Mouse (Mus musculus) midbrain, embryonic 11.5 days (tissue): ENCODE data around the gene Utp18. TPM values are rescaled to one million over a fixed set of nuclear protein-coding genes. Genes with fewer than 3 reads are reported as not detected.

ENCODE experiments used
- ATAC-seq: fragments of 200-750 bp; cut with Nextera tagmentation; 2 replicates; pipeline ENCODE4 v1.8.0; 2017; ENCODE audit warnings: moderate TSS enrichment, moderate library complexity; ENCODE audit not compliant: low FRiP score
- DNase-seq: peaks from one replicate; pipeline ENCODE4 v3.0.0; 2015; ENCODE audit warnings: low spot score; ENCODE audit errors: missing footprints
- H3K27ac ChIP-seq: fragments of 300-500 bp; sonication (generic); 2 replicates; pipeline ENCODE4 v1.5.1; 2014; ENCODE audit warnings: low read depth, low read length
- H3K27me3 ChIP-seq: fragments of 300-500 bp; sonication (generic); 2 replicates; pipeline ENCODE4 v1.6.1; 2014; ENCODE audit warnings: mild to moderate bottlenecking, low read length, moderate library complexity, mixed read lengths; ENCODE audit not compliant: control insufficient read depth, insufficient read depth
- H3K36me3 ChIP-seq: fragments of 300-500 bp; sonication (generic); 2 replicates; pipeline ENCODE4 v1.6.1; 2014; ENCODE audit warnings: mild to moderate bottlenecking, low read length, moderate library complexity, mixed read lengths; ENCODE audit not compliant: control insufficient read depth, insufficient read depth
- H3K4me1 ChIP-seq: fragments of 300-500 bp; sonication (generic); 2 replicates; pipeline ENCODE4 v1.6.1; 2014; ENCODE audit warnings: low read length; ENCODE audit not compliant: control insufficient read depth, insufficient read depth
- H3K4me2 ChIP-seq: fragments of 300-500 bp; sonication (generic); 2 replicates; pipeline ENCODE4 v1.6.1; 2014; ENCODE audit warnings: mild to moderate bottlenecking, moderate library complexity
- H3K4me3 ChIP-seq: fragments of 300-500 bp; sonication (generic); 2 replicates; pipeline ENCODE4 v1.5.1; 2014; ENCODE audit warnings: low read depth, low read length
- H3K9ac ChIP-seq: fragments of 300-500 bp; sonication (generic); 2 replicates; pipeline ENCODE4 v1.6.1; 2014; ENCODE audit warnings: low read length
- H3K9me3 ChIP-seq: fragments of 300-500 bp; sonication (generic); 2 replicates; pipeline ENCODE4 v1.6.1; 2016; ENCODE audit warnings: low read length; ENCODE audit not compliant: control insufficient read depth
- WGBS: fragments of 180-500 bp; shearing (Covaris S2); extraction: QIAGEN DNeasy Blood & Tissue Kit; methylation state at CpG from one replicate; pipeline ENCODE4 v1.1.7; 2014; 5-methylcytosine and 5-hydroxymethylcytosine counted together
- polyA plus RNA-seq: library from polyadenylated mRNA; unstranded; fragments of >200 nt; fragmentation: Nextera tagmentation; extraction: Ambion mirVana; gene quantifications from 2 replicates; pipeline ENCODE4 v1.2.1, GENCODE M21; 2014

Utp18 gene
- polyA plus RNA-seq, 1 experiment from 2014 or later: 45.1 TPM

DNA sequence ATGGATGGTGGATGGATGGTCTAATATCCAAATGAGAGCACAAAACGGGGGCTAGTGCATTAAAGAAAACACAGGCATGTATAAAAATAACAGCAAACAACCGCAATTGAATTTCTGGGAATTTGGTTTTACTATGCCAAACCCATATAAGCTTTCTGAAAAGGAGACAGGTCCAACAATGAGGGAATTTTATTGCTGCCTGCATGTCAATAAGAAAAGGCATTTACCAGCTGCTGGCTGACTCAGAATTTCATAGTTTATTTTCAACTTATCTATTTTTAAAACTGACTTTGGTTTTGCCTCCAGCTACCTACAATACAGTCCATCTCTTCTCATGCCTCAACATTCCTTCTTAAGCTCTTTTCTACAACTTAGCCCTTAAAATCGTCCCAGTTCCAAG is 33.0 kb downstream of the Utp18 start:
- no peak overlapping the region for H3K9ac ChIP-seq
- H3K9me3 ChIP-seq: no peaks in the 10 kb centered on the region
- 82% methylated on average over 3 of the region's 3 CpGs for WGBS
- H3K4me2 ChIP-seq: no peak overlapping the region
- H3K27ac ChIP-seq: no peak overlapping the region
- ATAC-seq (no peak), DNase-seq (no peak)
- no peaks in the 10 kb centered on the region for H3K27me3 ChIP-seq
- H3K4me3 ChIP-seq: no peak overlapping the region
- H3K36me3 ChIP-seq: no peaks in the 10 kb centered on the region
- no peaks in the 10 kb centered on the region; the same call in 1 of the 2 replicates for H3K4me1 ChIP-seq

DNA sequence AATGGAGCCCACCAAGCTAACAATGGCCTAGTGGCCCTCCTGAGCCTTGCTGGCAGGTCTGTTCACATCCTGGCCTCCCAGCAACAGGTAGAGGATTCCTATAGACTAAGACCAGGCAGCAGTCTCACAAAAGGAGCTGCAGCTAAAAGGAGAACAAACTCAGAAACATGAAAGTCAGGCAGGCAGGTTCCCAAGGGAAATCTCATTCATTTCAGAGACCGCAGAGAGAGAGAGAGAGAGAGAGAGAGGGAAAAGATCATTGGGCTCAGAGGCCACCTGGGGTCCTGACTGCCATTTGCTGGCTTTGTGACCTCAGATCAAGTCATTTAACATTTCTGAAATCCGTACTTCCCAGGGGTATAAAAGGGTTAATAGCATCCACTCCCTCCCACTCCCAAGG is 38.2 kb downstream of the Utp18 start:
- Histone ChIP-seq H3K4me3 (no peak overlapping the region), H3K27ac (no peak overlapping the region), H3K9me3 (no peaks in the 10 kb centered on the region), H3K4me2 (no peak overlapping the region), H3K36me3 (no peaks in the 10 kb centered on the region), H3K9ac (no peak overlapping the region), H3K4me1 (no peaks in the 10 kb centered on the region; the same call in 1 of the 2 replicates), H3K27me3 (no peaks in the 10 kb centered on the region)
- 9% methylated on average over 2 of the region's 2 CpGs for WGBS
- DNase-seq: no peak
- no peak for ATAC-seq

DNA sequence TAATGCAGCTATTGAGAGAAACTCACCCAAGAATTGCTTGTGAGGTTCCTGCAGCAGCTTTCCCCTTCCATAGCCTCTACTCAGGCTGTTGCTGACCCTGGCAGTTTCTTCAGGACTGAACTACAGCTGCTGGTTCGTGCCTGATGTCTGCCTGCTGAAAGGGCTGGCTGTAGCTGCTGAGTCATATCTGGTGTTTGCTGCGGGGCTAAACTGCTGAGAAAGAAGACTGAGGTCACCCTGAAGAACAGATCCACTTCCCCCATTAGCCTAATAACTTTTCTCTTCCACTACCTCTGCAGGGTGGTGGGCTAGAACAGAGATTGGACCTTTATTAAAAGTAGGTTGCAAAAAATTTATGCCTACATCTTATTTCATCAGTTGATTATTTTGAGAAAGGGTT is 49.8 kb downstream of the Utp18 start:
- Histone ChIP-seq H3K9ac (no peak overlapping the region), H3K4me1 (no peaks in the 10 kb centered on the region), H3K4me2 (no peak overlapping the region), H3K9me3 (no peaks in the 10 kb centered on the region), H3K36me3 (no peaks in the 10 kb centered on the region), H3K4me3 (no peak overlapping the region), H3K27me3 (no peaks in the 10 kb centered on the region), H3K27ac (no peak overlapping the region)
- no peak for DNase-seq
- WGBS: 74% methylated on average over 2 of the region's 2 CpGs
- ATAC-seq: no peak

DNA sequence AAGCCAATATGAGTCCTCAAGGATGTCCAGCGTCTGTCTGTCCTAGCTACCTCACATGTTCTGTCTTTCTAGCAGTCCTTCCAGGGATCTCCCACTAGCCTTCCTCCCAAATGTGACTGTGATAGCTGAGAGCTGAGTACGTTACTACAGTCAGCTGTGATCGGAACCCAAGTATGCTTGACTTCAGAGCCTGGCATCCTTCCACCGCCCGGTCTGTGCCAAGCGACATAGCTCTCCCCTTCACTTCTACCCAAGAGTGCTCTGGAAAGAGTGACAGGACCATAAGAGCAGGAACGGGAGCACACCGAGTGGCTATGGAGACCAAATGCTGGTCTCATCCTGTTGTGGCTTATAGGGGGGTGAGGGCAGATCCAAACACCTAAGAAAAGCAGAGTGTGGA is 55.6 kb downstream of the Utp18 start:
- no peak for ATAC-seq

DNA sequence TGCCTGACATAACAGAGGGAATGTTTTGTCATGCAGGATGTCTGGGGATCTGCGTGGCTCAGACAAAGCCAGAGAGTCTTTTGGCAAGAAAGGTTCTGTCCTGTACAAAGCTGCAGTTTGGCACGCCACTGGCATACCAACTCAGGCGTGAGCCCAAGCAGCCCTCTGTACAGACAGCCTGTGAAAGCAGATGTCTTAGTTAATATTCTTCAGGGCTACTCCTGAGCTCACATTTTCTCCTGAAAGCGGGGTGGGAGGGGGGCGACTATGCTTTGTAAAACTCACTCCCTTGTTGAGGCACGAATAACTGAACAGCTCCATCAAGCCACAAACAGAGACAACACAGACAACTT is 56.3 kb downstream of the Utp18 start:
- H3K4me1 ChIP-seq: no peaks in the 10 kb centered on the region
- H3K4me3 ChIP-seq: no peak overlapping the region
- H3K27me3 ChIP-seq: no peaks in the 10 kb centered on the region
- no peak for DNase-seq
- no peaks in the 10 kb centered on the region for H3K36me3 ChIP-seq
- no peaks in the 10 kb centered on the region for H3K9me3 ChIP-seq
- peak; percentile 75 for ATAC-seq
- H3K4me2 ChIP-seq: no peak overlapping the region
- H3K27ac ChIP-seq: no peak overlapping the region
- WGBS: 73% methylated on average over 6 of the region's 6 CpGs
- no peak overlapping the region for H3K9ac ChIP-seq

More for the DNA sequence above, 55.6 kb downstream of the Utp18 start:
- Histone ChIP-seq H3K27me3 (no peaks in the 10 kb centered on the region), H3K27ac (no peak overlapping the region), H3K4me2 (no peak overlapping the region), H3K9ac (no peak overlapping the region), H3K36me3 (no peaks in the 10 kb centered on the region), H3K4me1 (no peaks in the 10 kb centered on the region), H3K4me3 (no peak overlapping the region), H3K9me3 (no peaks in the 10 kb centered on the region)
- no peak for DNase-seq
- 97% methylated on average over 8 of the region's 8 CpGs for WGBS

DNA sequence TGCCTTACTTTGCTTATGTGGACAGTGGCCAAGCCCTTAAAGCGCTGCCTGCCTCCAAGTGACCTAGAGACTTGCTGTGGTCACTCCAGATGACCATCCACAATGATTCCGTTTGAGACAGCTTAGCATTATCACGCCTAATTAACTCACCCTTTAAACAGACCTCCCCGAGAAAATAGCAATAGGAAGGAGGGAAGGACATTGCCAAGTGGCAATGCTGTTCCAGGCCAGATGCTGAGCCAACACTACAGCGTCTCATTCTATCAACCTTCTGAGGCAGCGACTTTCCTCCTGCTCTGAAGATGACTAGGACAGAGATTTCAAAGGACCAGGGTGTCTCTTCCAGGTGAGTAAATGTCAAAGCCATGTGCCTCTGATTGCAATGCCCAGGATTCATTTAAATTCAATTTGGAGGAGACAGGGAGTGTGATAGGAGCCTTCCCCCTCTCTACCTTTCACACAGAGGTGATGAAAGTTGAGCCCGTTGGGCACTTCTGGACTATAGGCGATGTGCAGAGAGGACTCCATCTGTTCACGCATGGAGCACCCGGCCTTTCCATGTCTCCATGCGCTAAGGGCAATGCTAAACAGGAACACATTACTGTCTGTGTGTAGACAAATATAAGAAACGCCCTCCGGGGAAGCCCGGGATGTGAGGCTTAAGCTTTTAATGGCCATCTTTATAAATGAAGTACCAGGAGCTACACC is 56.8 kb downstream of the Utp18 start:
- no peak overlapping the region for H3K27ac ChIP-seq
- H3K27me3 ChIP-seq: no peaks in the 10 kb centered on the region
- no peaks in the 10 kb centered on the region for H3K4me1 ChIP-seq
- H3K4me2 ChIP-seq: no peak overlapping the region
- H3K4me3 ChIP-seq: no peak overlapping the region
- WGBS: 75% methylated on average over 14 of the region's 14 CpGs
- H3K9ac ChIP-seq: no peak overlapping the region
- DNase-seq (no peak), ATAC-seq (peak; percentile 54; the same call in 1 of the 2 replicates)
- no peaks in the 10 kb centered on the region for H3K9me3 ChIP-seq
- H3K36me3 ChIP-seq: no peaks in the 10 kb centered on the region

DNA sequence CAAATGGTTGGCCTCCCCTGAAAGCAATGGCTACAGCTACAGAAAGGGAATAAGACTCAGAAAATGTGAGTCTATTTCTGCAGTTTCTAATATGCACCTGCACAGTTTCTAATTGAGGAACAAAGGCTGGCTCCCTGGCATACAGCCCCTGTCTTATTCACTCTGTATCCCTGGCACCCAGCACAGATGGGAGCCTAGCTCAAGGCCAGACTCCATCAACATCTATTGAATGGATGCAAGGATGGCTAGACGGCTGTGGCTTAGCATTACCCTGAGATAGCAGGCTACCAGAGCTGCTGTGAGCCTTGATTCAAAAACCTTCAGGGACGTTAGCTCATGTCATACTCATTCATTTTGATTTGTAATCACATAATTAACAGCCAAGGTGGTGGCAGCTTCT is 63.3 kb downstream of the Utp18 start:
- Histone ChIP-seq H3K27me3 (no peaks in the 10 kb centered on the region), H3K36me3 (no peaks in the 10 kb centered on the region), H3K9me3 (no peaks in the 10 kb centered on the region), H3K9ac (no peak overlapping the region), H3K4me1 (no peaks in the 10 kb centered on the region), H3K27ac (no peak overlapping the region), H3K4me3 (no peak overlapping the region), H3K4me2 (no peak overlapping the region)
- ATAC-seq: no peak
- DNase-seq: no peak
- 72% methylated on average over 2 of the region's 2 CpGs for WGBS

DNA sequence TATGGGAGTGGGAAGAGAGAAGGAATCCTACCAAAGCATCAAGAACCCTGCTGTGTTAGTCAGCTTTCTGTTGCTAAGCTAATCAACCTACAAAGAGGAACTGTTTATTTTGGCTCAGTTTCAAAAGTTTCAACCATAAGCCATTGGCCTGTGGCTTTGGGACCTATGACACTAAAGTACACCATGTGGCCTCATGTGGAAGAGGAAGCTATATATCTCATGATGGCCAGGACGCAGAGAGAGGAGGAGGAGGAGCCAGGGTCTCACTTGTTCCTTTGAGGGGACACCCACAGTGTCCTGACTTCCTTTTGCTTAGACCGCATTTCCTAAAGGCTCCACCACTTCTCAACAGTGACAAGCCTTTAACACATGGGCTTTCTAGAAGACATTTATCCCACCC is 64.0 kb downstream of the Utp18 start:
- no peaks in the 10 kb centered on the region for H3K4me1 ChIP-seq
- H3K4me3 ChIP-seq: no peak overlapping the region
- DNase-seq: no peak
- H3K9me3 ChIP-seq: no peaks in the 10 kb centered on the region
- no peak overlapping the region for H3K9ac ChIP-seq
- no peak overlapping the region for H3K4me2 ChIP-seq
- ATAC-seq: no peak
- 69% methylated on average over 2 of the region's 2 CpGs for WGBS
- no peak overlapping the region for H3K27ac ChIP-seq
- H3K36me3 ChIP-seq: no peaks in the 10 kb centered on the region
- H3K27me3 ChIP-seq: no peaks in the 10 kb centered on the region

DNA sequence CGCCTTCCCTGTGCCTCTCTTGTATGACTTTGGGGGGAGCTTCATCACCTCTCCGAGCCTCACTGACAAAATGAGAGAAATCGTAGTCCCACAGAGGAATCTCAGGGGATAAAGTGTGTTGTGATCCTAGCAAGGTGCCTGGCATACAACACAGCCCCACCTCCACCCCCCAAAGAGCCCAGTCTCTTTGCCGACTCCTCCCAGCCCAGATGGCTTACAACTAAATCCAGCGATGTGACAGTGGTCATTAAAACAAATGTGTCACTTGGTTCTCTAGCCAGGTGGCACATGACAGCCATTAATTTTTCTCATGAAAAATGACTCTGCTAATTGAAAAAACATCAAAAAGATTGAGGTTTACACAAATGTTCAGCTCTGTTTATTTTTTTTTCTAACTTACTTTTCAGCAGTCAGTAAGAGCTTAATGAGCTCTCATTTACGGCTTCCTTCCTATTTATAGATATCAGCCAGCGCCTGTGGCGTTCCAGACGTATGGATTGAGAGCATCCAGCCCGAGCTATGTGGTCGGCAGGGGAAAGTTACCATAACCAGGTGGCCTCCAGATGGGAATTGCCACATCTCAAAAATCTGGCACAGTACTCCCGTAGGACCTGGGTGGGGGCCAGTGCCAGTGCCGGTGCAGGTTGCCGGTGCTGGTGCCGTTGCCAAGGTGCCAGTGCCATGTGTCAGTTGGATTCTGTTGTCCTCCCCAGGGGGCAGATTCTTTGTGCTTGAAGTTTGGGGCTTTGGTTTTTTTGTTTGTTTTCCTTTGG is 67.4 kb downstream of the Utp18 start:
- no peaks in the 10 kb centered on the region for H3K4me1 ChIP-seq
- no peaks in the 10 kb centered on the region for H3K9me3 ChIP-seq
- H3K27ac ChIP-seq: no peak overlapping the region
- H3K36me3 ChIP-seq: no peaks in the 10 kb centered on the region
- WGBS: 79% methylated on average over 15 of the region's 15 CpGs
- H3K9ac ChIP-seq: no peak overlapping the region
- ATAC-seq (no peak), DNase-seq (no peak)
- H3K4me3 ChIP-seq: no peak overlapping the region
- no peaks in the 10 kb centered on the region for H3K27me3 ChIP-seq
- no peak overlapping the region for H3K4me2 ChIP-seq
